Mouse (Mus musculus) left cerebral cortex, adult 18-20 months (tissue): ENCODE results near the gene Rell1. TPM values are rescaled to one million over a fixed set of nuclear protein-coding genes. Genes with fewer than 3 reads are reported as not detected.
A peak's percentile ranks its signal among the peaks of the same experiment; 100 is the strongest.

ENCODE experiments used
- DNase-seq, 2 experiments: peaks; one replicate each; pipeline ENCODE4 v3.0.0; 2021 to 2022; ENCODE audit warnings: low spot score in 2 of 2, mixed read lengths in 1 of 2
- long read RNA-seq, 2 experiments: library from polyadenylated mRNA; stranded (forward); transcript quantifications; one replicate each; pipeline ENCODE4 v2.0.0; 2021
- total RNA-seq, 2 experiments: library from RNA; stranded (reverse); gene quantifications; 2 replicates each; pipeline ENCODE4 v1.2.3; 2021

The Rell1 gene
- 10 to 100 TPM; 12.5 to 13.0 TPM for total RNA-seq
- long read RNA-seq, experiment 1, transcript Rell1-204 (7 exons, 3,241 nt), result major isoform, 10 of 12 reads
- long read RNA-seq, experiment 1, partial matches to known transcripts, result 2 of 12 reads
- long read RNA-seq, experiment 1, other reads (novel, unspliced or antisense), result 0 of 12 reads
- long read RNA-seq, experiment 2, transcript Rell1-204 (7 exons, 3,241 nt), result major isoform, 7 of 12 reads
- long read RNA-seq, experiment 2, partial matches to known transcripts, result 4 of 12 reads
- long read RNA-seq, experiment 2, other reads (novel, unspliced or antisense), result 1 of 12 reads

DNA sequence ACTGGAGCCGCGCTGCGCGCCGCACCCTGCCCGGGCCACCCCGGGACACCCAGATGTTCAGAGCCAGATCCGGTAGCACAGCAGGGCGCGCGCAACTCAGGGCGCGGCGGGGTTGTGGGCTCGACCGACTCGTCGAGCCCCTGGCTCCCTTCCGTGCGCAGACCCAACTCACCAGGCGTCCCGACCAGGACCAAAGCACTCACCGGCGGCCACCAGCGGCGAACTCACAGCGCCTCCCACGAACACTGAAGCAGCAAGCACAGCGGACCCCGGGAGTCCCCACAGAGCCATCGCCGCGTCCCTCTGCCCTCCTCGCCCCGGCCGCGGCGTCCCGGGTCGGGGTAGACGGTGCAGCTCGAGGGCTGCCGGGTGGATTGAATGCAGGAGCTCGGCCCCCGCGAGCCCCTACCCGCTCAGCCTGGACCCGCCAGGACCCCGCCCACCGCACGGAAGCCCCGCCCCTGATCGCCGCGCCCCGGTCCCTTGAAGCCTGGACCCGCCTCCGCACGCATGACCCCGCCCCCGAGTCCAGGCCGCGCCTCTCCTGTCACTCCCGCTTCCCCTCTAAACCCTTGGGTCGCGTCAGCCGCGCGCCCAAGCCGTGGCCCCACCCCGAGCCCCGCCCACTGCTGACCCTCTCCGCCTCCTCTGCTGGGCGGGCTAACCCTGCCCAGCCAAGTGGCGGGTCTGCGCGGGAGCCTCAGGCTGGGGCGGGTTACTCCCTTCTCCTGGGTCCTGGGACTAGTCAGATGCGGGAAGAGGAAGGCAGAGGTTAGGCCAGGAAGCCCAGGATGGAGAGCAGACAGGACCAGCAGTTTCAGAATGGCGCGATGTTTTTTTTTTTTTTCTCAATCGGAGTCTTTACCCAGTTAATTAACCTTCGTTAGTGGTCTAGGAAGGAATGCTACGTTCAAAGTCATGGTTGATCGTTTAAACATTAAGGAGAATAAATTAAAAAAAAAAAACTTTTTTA is at the start of gene Rell1:
Gene Rell1, minus strand, starts transcription at position 455 of the 973 bp plus-strand sequence.
- DNase-seq, result peak; percentile 92 to 93

DNA sequence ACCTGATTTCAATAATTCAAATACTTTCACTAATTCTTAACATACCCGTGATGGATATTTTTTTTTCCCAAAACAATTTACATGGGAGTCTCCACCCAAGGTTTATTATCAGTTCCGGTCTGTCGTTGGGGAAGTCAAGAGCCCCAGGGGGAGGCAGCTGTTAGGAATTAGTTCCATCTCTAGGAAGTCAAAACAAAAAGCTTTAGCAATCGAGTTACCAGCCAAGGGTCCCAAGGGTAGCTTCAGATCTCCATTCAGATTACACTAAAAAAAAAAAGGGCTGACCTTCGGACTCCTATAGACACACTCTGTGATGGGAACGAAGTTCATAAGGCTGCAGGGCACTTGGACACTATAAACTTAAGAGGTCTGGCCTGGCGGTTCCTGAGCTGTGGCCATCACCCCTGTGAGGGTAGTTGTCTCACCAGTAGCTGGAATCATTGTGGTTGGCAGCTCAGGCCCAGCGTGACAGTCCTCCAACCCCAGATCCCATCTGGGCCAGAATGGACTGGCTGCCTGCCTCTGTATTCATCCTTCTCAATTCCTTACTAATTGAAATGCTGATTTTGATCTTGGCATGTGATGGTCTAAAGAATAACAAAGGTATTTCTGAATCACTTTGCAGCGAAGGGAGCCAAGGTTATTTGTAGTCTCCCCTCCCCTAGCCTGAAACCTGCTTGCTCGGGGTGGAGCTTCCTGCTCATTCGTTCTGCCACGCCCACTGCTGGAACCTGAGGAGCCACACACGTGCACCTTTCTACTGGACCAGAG is 44.1 kb upstream of the Rell1 start:
- DNase-seq, result no peak

DNA sequence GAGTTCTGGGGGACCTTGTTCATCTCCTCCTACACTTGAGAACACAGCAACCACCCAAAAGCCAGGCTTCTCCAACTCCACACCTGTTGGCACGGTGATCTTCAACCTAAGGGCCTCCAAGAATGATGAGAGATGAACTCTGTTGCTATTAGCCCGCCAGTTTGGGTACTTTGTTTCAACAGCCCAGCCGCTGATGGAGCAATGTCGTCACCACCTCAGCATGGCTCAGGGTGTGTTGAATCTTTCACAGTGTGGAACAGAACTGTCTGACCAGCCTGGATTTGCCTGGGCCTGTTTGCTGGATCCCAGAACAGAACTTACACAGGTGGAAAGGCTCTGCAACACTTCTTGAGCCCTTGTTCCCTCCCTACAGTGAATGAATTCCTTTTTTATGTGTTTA is 37.9 kb upstream of the Rell1 start:
- no peak for DNase-seq

GRCm38 (mm10) chr5:64003302-64003701 is 34.6 kb upstream of the Rell1 start:
- DNase-seq, result no peak

GRCm38 (mm10) chr5:63993865-63994264 is 25.2 kb upstream of the Rell1 start:
- DNase-seq, result no peak

GRCm38 (mm10) chr5:63990675-63991074 is 22.0 kb upstream of the Rell1 start:
- DNase-seq, result no peak

GRCm38 (mm10) chr5:63986337-63986736 is 17.6 kb upstream of the Rell1 start:
- no peak for DNase-seq

- no peak for DNase-seq
These were observed 13.6 kb upstream of the Rell1 start for GRCm38 (mm10) chr5:63982296-63982695.

- no peak for DNase-seq
These were observed 2.3 kb upstream of the Rell1 start for GRCm38 (mm10) chr5:63970991-63971390.

GRCm38 (mm10) chr5:63970281-63970732 is 1.6 kb upstream of the Rell1 start:
- no peak for DNase-seq

DNA sequence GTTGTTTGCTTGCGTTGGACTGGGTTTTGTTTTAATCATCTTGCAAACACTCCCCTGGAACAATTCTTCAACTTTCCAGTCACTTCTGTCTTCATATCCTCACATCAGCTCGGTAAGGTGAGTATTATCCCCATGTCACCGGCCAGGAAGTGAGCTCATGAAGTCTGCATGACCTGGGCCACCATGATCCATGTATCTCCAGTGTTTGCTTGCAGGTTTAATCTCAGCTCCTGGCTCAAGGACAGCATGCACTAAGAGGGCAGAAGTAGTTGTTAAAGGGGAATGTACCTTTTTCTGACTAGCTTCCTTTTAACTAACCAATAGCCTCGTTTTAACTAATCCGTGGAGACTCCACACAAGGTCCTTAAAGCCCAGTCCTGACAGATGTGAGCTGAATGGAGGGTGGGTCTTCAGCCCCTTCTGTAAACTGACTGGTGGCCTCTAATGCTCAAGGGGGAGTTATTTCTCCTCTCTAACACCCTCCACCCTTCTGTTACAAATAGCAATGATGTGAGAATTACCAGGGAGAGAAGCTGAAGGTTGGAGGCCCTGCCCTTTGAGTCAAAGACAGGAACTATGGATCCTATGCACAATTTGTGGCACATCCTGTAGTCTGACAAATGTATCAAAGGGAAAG is 897 bp upstream of the Rell1 start:
- DNase-seq, result no peak

- no peak for DNase-seq
These were observed 1.0 kb downstream of the Rell1 start for GRCm38 (mm10) chr5:63967591-63968141.

GRCm38 (mm10) chr5:63966379-63966778 is 2.3 kb downstream of the Rell1 start:
- no peak for DNase-seq

GRCm38 (mm10) chr5:63965946-63966345 is 2.8 kb downstream of the Rell1 start:
- no peak for DNase-seq

- DNase-seq, result no peak
These were observed 4.1 kb downstream of the Rell1 start for GRCm38 (mm10) chr5:63964576-63964975.

DNA sequence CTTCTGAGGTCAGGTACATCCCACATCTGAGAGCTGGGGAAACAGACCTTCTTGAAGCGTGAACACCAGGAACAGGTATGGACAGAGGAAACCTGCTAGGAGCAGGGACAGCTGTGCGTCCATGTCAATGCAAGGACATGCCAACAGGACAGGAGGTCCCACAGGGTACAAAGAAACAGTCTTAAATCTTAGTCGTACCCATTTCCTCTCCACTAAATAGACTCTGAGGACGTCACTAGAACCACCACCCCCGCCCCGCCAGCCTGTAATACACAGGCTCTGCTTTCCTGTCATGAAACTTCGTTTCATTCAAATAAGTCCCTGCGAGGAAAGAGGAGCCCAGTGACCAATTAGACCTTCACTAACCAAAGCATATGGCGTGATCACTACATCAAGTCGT is 7.0 kb downstream of the Rell1 start:
- no peak for DNase-seq

DNA sequence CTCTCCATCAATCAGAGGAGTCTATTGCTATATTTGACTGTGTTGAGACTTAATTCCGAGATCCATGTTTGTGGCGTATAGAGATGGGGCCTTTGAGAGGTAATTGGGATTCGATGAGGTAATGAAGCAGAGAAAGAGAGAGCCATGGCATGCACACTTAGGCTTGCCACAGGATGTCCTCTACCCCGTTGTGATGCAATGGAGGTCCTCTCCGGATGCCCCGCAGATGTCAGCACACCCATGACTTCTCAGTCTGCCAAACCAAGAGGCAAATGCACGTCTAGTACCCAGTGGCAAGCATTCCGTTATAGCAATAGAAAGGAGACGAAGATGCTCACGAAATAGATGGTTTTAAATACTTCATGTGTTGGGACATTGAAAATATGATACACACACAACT is 8.1 kb downstream of the Rell1 start:
- DNase-seq, result no peak

- DNase-seq, result no peak
These were observed 9.6 kb downstream of the Rell1 start for GRCm38 (mm10) chr5:63958963-63959708.

DNA sequence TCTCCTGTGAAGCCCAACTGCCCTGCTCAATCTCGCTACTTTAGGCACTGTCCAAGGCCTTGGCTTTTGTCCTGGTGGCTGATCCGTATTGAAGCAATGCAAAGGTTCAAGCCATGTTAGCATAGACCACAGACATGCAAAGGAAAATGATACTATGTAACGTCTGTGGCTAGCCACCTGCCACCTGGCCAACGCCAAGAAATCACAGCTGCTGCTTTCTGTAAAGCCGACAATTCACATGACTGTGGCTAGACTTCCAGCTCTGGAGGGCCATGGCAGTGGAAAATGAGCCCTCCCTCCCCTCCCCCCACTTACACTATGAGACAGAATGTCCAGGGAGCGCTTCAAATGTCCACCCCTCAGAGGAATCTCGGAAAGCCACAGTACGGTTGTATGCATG is 11.1 kb downstream of the Rell1 start:
- DNase-seq, result no peak

- DNase-seq, result peak in 1 of 2 experiments; percentile 15
These were observed 12.3 kb downstream of the Rell1 start for GRCm38 (mm10) chr5:63956411-63956810.
